Mouse (Mus musculus) cerebellum, adult 2 months (tissue): ENCODE data around the gene Hist1h2bk. TPM values are rescaled to one million over a fixed set of nuclear protein-coding genes. Genes with fewer than 3 reads are reported as not detected.
A peak's percentile ranks its signal among the peaks of the same experiment; 100 is the strongest.
"Not testable (repeated sequence)": the region's sequence is repeated elsewhere in the genome, so short reads cannot be mapped to it uniquely, and the experiment has no call there.

ENCODE experiments used
- DNase-seq, 2 experiments: peaks; one replicate each; pipeline ENCODE4 v3.0.0; 2021
- H3K27ac ChIP-seq: fragments of 200-500 bp; 2 replicates; pipeline ENCODE4 v1.5.1; 2012; ENCODE audit warnings: low read length, control low read depth, inconsistent platforms; ENCODE audit not compliant: insufficient read depth
- H3K27me3 ChIP-seq: fragments of 200-500 bp; 2 replicates; pipeline ENCODE4 v1.6.1; 2012; ENCODE audit warnings: inconsistent platforms, mild to moderate bottlenecking, low read length, moderate library complexity; ENCODE audit not compliant: control insufficient read depth, insufficient read depth
- H3K4me1 ChIP-seq: fragments of 200-500 bp; 2 replicates; pipeline ENCODE4 v1.6.1; 2011; ENCODE audit warnings: low read length; ENCODE audit not compliant: control insufficient read depth, insufficient read depth
- H3K4me3 ChIP-seq: fragments of 200-500 bp; replicated peaks from 2 replicates; pipeline ENCODE3; 2011; ENCODE audit warnings: mild to moderate bottlenecking, low read depth, low read length, control low read depth; ENCODE audit not compliant: insufficient read depth
- CTCF ChIP-seq: fragments of 200-500 bp; IDR thresholded peaks from 2 replicates; pipeline ENCODE4 v1.5.1; 2011; ENCODE audit warnings: low read depth, mild to moderate bottlenecking, control low read depth, low read length, moderate library complexity, borderline replicate concordance; ENCODE audit not compliant: insufficient read depth
- POLR2A ChIP-seq: fragments of 200-500 bp; IDR thresholded peaks from 2 replicates; pipeline ENCODE4 v1.6.1; 2011; ENCODE audit warnings: low read length, control low read depth, borderline replicate concordance; ENCODE audit not compliant: insufficient read depth
- WGBS: fragments of 180-500 bp; shearing (Covaris S2); methylation state at CpG from one replicate; pipeline ENCODE4 v1.1.7; 2018; 5-methylcytosine and 5-hydroxymethylcytosine counted together
- polyA plus RNA-seq: library from polyadenylated mRNA; depleted of rRNA; stranded (reverse); fragments of >200 nt; gene quantifications from 2 replicates; pipeline ENCODE4 v1.2.3, GENCODE M21; 2012; rRNA removed

Hist1h2bk gene
- polyA plus RNA-seq = 0.34 TPM in 1 of 2 replicates, not detected in the other

GRCm38 (mm10) chr13:22035267-22036148 lies at the start of gene Hist1h2bk, which contains the start of gene Hist1h2ah:
Hist1h2bk (plus strand) TSS chr13:22035870.
Hist1h2ah (minus strand) TSS chr13:22035568.
- H3K27ac ChIP-seq, H3K4me1 ChIP-seq: not testable (repeated sequence)

GRCm38 (mm10) chr13:21992550-21992949 lies 43.1 kb upstream of the Hist1h2bk start:
- no peak for DNase-seq
- Histone ChIP-seq H3K27me3 (peaks cover 15% of the 10 kb centered on the region; the same call in 1 of the 2 replicates), H3K27ac (no peak overlapping the region), H3K4me3 (no peak overlapping the region), H3K4me1 (no peaks in the 10 kb centered on the region)
- 92% methylated on average over 5 of the region's 5 CpGs for WGBS
- no peak for TF ChIP-seq CTCF
- no peak for TF ChIP-seq POLR2A

More at GRCm38 (mm10) chr13:22035267-22036148, at the start of gene Hist1h2bk, which contains the start of gene Hist1h2ah:
- WGBS = under 1% methylated on average over 30 of the region's 69 CpGs
- H3K4me3 ChIP-seq = peak within 1 kb of the TSS; percentile 59
- peak; percentile 80 to 90 for DNase-seq
- not testable (repeated sequence) for H3K27me3 ChIP-seq

GRCm38 (mm10) chr13:21993957-21994738 lies 41.5 kb upstream of the Hist1h2bk start:
- H3K27ac ChIP-seq = no peak overlapping the region
- TF ChIP-seq CTCF (no peak), POLR2A (no peak)
- peaks cover 15% of the 10 kb centered on the region; the same call in 1 of the 2 replicates for H3K27me3 ChIP-seq
- H3K4me1 ChIP-seq = no peaks in the 10 kb centered on the region
- WGBS = 11% methylated on average over 22 of the region's 22 CpGs
- DNase-seq = no peak
- no peak overlapping the region for H3K4me3 ChIP-seq

- TF ChIP-seq POLR2A = no peak
- TF ChIP-seq CTCF = no peak
- Histone ChIP-seq H3K27ac (no peak overlapping the region), H3K4me1 (no peaks in the 10 kb centered on the region), H3K4me3 (no peak overlapping the region), H3K27me3 (peaks cover 15% of the 10 kb centered on the region; the same call in 1 of the 2 replicates)
- no peak for DNase-seq
- WGBS = 10% methylated on average over 8 of the region's 8 CpGs
Measured at GRCm38 (mm10) chr13:21994896-21995295, 40.8 kb upstream of the Hist1h2bk start.

- no peak for DNase-seq
- no peak for TF ChIP-seq POLR2A
- no peak for TF ChIP-seq CTCF
- H3K27me3 ChIP-seq = peaks cover 15% of the 10 kb centered on the region; the same call in 1 of the 2 replicates
- no peak overlapping the region for H3K27ac ChIP-seq
- 2% methylated on average over 21 of the region's 21 CpGs for WGBS
- H3K4me3 ChIP-seq = no peak overlapping the region
- no peaks in the 10 kb centered on the region for H3K4me1 ChIP-seq
Measured at GRCm38 (mm10) chr13:21995331-21995914, 40.2 kb upstream of the Hist1h2bk start.

- TF ChIP-seq CTCF (no peak), POLR2A (no peak)
- DNase-seq = no peak
- Histone ChIP-seq H3K4me3 (no peak overlapping the region), H3K4me1 (no peaks in the 10 kb centered on the region), H3K27me3 (peaks cover 17% of the 10 kb centered on the region; the same call in 1 of the 2 replicates), H3K27ac (no peak overlapping the region)
- 7% methylated on average over 12 of the region's 12 CpGs for WGBS
Measured at GRCm38 (mm10) chr13:21996101-21996839, 39.4 kb upstream of the Hist1h2bk start.

GRCm38 (mm10) chr13:21996840-21997185 lies 38.9 kb upstream of the Hist1h2bk start:
- TF ChIP-seq CTCF (no peak), POLR2A (no peak)
- no peak for DNase-seq
- Histone ChIP-seq H3K27me3 (peaks cover 17% of the 10 kb centered on the region; the same call in 1 of the 2 replicates), H3K27ac (no peak overlapping the region), H3K4me1 (no peaks in the 10 kb centered on the region), H3K4me3 (no peak overlapping the region)
- 5% methylated on average over 13 of the region's 13 CpGs for WGBS
